Mouse (Mus musculus): ENCODE measurements around the gene Cryba4. TPM values are rescaled to one million over a fixed set of nuclear protein-coding genes. Genes with fewer than 3 reads are reported as not detected.

The Cryba4 gene
- polyA plus RNA-seq, 1 experiment from 2014 or later, result 1.6 TPM

DNA sequence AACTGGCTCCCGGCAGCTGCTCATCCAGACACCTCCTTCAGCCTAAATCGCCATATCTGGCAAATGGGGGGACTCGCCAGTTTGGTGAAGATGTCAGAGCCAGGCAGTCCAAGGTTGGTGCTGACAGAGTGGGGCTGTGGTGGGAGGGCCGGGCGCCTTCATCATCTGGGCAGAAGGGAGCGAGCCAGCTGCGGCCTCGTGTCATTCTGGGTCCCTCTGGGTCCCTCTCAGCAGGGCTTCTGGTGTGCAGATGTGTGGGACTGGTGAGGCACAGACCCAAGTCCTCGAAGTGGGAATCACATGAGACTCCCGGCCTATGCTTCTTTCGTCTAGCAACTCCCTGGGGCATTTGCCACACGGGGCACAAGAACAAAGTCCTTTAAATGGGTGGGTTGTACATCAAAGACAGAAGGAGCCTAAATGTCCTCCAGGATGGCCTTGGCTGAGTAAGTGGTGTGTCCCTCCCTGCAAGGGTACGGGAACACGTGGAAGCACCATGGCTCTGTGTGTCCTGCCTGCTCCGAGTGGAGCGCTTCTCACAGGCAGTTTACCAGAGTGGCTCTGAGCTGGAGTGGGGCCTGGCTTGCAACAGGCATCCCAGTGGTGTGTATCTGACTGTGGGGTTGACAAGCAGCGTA lies 40.1 kb upstream of the Cryba4 start:
- Histone ChIP-seq H3K9me3 (no peaks in the 10 kb centered on the region), H3K4me2 (no peak overlapping the region), H3K27ac (no peak overlapping the region), H3K27me3 (no peaks in the 10 kb centered on the region), H3K36me3 (no peaks in the 10 kb centered on the region), H3K4me1 (peaks cover 64% of the 10 kb centered on the region), H3K4me3 (no peak overlapping the region), H3K9ac (no peak overlapping the region)
- WGBS, result 74% methylated on average over 16 of the region's 17 CpGs
- no peak for ATAC-seq (ENCODE audit: insufficient number of reproducible peaks, low FRiP score, low TSS enrichment, low read depth)

- H3K27ac ChIP-seq, result no peak overlapping the region
- peaks cover 65% of the 10 kb centered on the region for H3K4me1 ChIP-seq
- H3K36me3 ChIP-seq, result no peaks in the 10 kb centered on the region
- H3K9me3 ChIP-seq, result no peaks in the 10 kb centered on the region
- WGBS, result 85% methylated on average over 5 of the region's 5 CpGs
- H3K4me3 ChIP-seq, result no peak overlapping the region
- ATAC-seq (ENCODE audit: insufficient number of reproducible peaks, low FRiP score, low TSS enrichment, low read depth), result no peak
- H3K27me3 ChIP-seq, result no peaks in the 10 kb centered on the region
- no peak overlapping the region for H3K9ac ChIP-seq
- no peak overlapping the region for H3K4me2 ChIP-seq
These were observed 39.5 kb upstream of the Cryba4 start for GRCm38 (mm10) chr5:112291866-112292265.

DNA sequence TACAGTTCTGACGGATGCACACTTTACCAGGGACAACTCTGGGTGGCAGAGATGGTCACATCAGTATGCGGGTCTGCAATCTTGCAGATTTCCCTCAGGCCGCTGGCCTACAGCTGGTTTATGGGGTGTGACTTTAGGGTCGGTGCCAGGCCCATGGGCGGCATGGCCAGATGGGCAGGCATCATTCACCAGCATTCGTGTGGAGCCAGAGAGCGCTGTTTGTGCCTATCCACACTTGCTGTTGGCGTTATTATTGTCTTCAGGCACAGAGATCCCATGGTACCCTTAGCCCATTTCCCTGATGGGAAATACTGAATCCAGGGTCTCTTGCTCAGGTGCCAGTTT lies 38.2 kb upstream of the Cryba4 start:
- H3K27me3 ChIP-seq, result no peaks in the 10 kb centered on the region
- no peak overlapping the region for H3K4me3 ChIP-seq
- ATAC-seq (ENCODE audit: insufficient number of reproducible peaks, low FRiP score, low TSS enrichment, low read depth), result no peak
- WGBS, result 67% methylated on average over 8 of the region's 8 CpGs
- peaks cover 70% of the 10 kb centered on the region for H3K4me1 ChIP-seq
- no peaks in the 10 kb centered on the region for H3K9me3 ChIP-seq
- H3K27ac ChIP-seq, result no peak overlapping the region
- no peaks in the 10 kb centered on the region for H3K36me3 ChIP-seq
- H3K4me2 ChIP-seq, result 0 out of 2 replicates have a peak overlapping the region, but pooled peaks have one; percentile 6
- no peak overlapping the region for H3K9ac ChIP-seq

DNA sequence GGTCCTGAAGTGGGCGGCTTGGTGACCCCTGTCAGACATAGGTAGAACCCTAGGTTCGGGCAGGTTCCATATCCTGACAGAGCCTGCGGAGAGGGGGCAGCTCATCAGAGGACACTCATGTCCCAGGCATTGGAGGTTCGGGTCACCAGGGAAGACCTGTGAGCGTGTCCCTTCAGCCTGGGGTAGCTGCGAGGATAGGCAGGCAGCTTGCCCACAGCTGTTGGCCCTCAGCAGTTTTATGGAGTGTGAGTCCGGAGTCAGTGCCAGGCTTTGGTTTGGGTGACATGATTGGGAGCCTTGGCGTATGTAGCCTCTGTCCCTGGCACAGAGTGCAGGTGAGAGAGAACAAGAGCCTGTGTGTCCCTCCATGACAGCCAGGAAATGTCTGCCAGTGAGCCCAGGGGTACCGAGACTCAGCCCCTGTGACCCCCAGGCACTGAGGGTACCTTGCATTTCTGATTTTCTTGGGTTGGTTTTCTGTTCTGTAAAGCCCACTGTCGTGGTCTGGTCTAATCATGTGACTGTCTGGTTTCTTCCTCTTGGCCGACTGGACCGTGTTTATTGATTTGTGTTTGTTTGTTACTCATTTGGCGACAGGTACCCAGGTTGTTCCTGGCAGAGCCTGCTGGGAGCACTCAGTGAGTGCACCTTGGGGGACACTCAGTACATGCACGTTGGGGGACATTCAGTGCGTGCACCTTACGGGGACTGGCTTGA lies 37.7 kb upstream of the Cryba4 start:
- Histone ChIP-seq H3K36me3 (no peaks in the 10 kb centered on the region), H3K9me3 (no peaks in the 10 kb centered on the region), H3K27me3 (no peaks in the 10 kb centered on the region), H3K4me2 (0 out of 2 replicates have a peak overlapping the region, but pooled peaks have one; percentile 12), H3K9ac (no peak overlapping the region), H3K4me3 (no peak overlapping the region), H3K4me1 (peaks cover 68% of the 10 kb centered on the region), H3K27ac (no peak overlapping the region)
- ATAC-seq (ENCODE audit: insufficient number of reproducible peaks, low FRiP score, low TSS enrichment, low read depth), result no peak
- 71% methylated on average over 16 of the region's 16 CpGs for WGBS

DNA sequence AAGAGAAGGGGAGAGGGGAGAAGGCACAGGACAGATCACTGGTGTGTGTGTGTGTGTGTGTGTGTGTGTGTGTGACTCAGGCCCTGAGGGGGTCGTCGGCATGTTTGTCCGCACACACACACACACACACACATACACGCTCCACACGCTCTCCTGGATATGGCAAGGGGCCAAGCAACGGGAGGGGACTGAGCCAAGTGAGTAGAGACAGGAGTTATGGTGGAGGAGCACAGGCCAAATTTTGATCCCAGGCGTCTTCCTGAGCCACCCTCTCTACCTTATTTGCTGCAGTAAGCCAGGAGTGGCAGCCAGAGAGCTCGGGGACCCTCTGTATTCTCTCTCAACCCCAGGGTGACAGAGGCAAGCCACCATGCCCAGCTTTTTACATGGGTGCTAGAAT lies 36.9 kb upstream of the Cryba4 start:
- Histone ChIP-seq H3K9ac (no peak overlapping the region), H3K27me3 (no peaks in the 10 kb centered on the region), H3K4me2 (0 out of 2 replicates have a peak overlapping the region, but pooled peaks have one; percentile 12), H3K4me3 (no peak overlapping the region), H3K36me3 (no peaks in the 10 kb centered on the region), H3K4me1 (peaks cover 64% of the 10 kb centered on the region), H3K27ac (no peak overlapping the region), H3K9me3 (no peaks in the 10 kb centered on the region)
- ATAC-seq (ENCODE audit: insufficient number of reproducible peaks, low FRiP score, low TSS enrichment, low read depth), result no peak
- 37% methylated on average over 8 of the region's 8 CpGs for WGBS

DNA sequence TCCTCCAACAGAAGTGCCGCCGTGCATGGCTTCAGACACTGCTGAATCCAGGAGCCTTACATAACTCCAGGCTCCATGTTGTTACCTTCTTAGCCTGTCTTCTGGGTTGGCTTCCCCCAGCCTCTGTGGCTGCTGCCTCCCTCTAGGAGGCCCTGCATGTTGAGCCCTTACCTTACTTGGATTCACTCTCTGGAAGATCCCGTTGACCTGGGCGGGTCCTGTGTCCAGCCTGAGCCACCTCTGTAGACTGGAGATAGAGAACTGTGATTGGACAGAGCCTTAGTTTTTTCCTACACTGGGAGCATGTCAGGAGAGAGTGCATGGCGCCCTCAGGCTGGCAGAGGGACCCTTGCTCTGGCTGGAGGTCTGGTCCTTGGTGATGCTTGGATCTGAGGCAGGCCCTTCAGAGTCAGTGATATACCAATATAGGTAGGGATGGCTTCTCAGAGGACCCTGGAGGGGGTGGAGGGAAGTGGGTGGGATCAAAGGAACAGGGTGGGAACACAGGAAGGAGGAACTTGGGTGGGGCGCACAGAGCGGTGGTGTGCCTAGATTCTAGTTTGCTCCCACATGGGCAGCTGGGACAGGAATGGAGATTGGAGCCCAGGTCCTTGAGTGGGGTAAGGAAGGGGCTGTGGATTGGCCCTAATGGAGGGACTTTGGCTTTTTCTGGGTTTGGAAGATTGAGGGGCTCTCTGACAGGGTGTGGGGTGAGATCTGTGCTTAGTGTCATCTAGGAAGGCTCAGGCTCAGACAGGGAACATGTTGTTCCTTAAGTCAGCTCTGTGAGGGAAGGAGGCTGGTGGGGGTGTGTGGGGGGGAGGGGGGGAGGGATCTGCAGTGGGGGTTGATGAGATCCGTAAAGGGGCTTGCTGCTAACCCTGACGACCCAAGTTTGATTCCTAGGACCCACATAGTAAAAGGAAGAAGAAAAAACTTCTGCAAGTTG lies 36.1 kb upstream of the Cryba4 start:
- H3K9ac ChIP-seq, result no peak overlapping the region
- H3K36me3 ChIP-seq, result no peaks in the 10 kb centered on the region
- ATAC-seq (ENCODE audit: insufficient number of reproducible peaks, low FRiP score, low TSS enrichment, low read depth), result no peak
- H3K27ac ChIP-seq, result no peak overlapping the region
- no peaks in the 10 kb centered on the region for H3K27me3 ChIP-seq
- WGBS, result 77% methylated on average over 9 of the region's 9 CpGs
- no peaks in the 10 kb centered on the region for H3K9me3 ChIP-seq
- peaks cover 69% of the 10 kb centered on the region for H3K4me1 ChIP-seq
- no peak overlapping the region for H3K4me2 ChIP-seq
- no peak overlapping the region for H3K4me3 ChIP-seq

GRCm38 (mm10) chr5:112287652-112288051 lies 35.3 kb upstream of the Cryba4 start:
- WGBS, result 89% methylated on average over 2 of the region's 2 CpGs
- ATAC-seq (ENCODE audit: insufficient number of reproducible peaks, low FRiP score, low TSS enrichment, low read depth), result no peak
- no peaks in the 10 kb centered on the region for H3K9me3 ChIP-seq
- H3K36me3 ChIP-seq, result no peaks in the 10 kb centered on the region
- no peak overlapping the region for H3K4me2 ChIP-seq
- H3K27me3 ChIP-seq, result no peaks in the 10 kb centered on the region
- no peak overlapping the region for H3K9ac ChIP-seq
- H3K27ac ChIP-seq, result no peak overlapping the region
- H3K4me1 ChIP-seq, result peaks cover 73% of the 10 kb centered on the region
- no peak overlapping the region for H3K4me3 ChIP-seq

DNA sequence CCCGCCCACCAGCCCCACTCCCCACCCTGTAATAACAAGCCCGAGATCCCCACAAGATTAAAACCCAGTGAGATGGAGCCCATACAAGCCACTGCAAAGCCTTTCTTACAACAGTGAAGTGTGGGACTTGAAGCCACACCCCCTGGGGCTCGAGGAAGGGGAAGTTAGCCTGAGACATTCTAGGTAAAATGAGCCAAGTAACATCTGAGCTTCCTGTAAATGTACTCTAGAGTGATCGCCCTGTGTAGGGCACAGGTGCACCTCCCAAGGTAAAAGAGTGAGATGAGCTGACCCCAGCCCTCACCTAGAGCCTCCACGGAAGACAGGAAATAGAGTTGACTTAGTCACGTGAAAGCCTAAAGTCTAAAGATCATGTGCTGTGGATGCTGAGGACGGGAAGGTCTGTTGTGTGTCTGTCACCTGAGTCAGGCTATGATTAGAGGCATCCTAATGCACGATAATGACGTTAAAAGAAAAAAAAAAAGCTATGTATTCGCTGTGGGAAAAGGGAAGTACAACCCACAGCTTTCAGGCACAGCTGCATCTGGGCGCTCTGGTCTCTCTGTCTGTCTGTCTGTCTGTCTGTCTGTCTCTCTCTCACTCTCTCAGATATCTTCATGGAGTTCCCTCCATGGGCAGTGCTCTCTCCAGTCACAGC lies 34.8 kb upstream of the Cryba4 start:
- Histone ChIP-seq H3K4me1 (peaks cover 77% of the 10 kb centered on the region), H3K9me3 (no peaks in the 10 kb centered on the region), H3K9ac (no peak overlapping the region), H3K27me3 (no peaks in the 10 kb centered on the region), H3K4me3 (no peak overlapping the region), H3K36me3 (no peaks in the 10 kb centered on the region), H3K27ac (no peak overlapping the region), H3K4me2 (no peak overlapping the region)
- no peak for ATAC-seq (ENCODE audit: insufficient number of reproducible peaks, low FRiP score, low TSS enrichment, low read depth)
- 74% methylated on average over 11 of the region's 11 CpGs for WGBS

DNA sequence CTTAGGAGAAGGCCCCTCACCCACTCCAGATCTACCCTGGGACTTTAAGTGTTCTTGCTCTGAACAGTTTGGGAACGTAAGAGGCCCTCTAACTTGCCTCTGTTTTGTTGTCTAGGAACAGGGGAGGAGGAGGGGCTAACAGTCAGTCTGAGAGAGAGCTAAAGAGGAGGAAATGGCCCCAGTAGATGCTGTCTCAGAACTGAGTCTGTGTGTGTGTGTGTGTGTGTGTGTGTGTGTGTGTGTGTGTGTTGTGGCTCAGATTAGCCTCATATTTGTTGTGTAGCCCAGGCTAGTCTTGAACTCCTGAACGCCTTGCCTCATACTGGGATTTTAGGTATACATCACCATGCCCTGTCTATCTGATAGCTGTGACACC lies 34.3 kb upstream of the Cryba4 start:
- H3K4me1 ChIP-seq, result peaks cover 77% of the 10 kb centered on the region
- 62% methylated on average over 2 of the region's 2 CpGs for WGBS

DNA sequence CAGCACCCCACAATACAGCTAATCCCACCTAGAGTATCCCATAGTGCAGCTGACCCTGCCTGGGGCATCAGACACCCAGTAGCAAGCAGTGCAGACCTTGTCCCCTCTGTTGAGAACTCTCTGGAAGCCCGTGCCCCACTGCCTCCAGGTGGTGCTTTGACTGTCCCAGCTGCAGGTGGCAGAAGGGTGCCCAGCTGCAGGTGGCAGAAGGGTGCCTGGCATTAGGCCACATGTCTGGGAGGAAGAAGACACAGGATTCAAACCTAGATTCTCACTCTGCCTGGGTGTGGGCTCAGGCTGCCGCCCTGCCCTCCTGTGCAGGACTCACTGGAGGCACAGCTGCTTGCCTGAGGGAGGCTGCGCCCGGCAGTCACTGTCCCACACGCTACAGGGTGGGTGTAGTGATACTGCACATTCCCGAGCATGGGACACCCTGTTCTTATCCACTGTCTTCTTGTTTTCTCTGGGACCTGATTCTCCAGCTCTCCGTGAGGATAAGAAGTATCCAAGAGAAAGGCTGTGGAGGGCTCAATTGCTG lies 33.3 kb upstream of the Cryba4 start:
- ATAC-seq (ENCODE audit: insufficient number of reproducible peaks, low FRiP score, low TSS enrichment, low read depth), result no peak
- no peaks in the 10 kb centered on the region for H3K9me3 ChIP-seq

More for the DNA sequence above, 34.3 kb upstream of the Cryba4 start:
- H3K27me3 ChIP-seq, result no peaks in the 10 kb centered on the region
- H3K4me2 ChIP-seq, result no peak overlapping the region
- no peak for ATAC-seq (ENCODE audit: insufficient number of reproducible peaks, low FRiP score, low TSS enrichment, low read depth)
- no peaks in the 10 kb centered on the region for H3K36me3 ChIP-seq
- no peak overlapping the region for H3K4me3 ChIP-seq
- H3K9ac ChIP-seq, result no peak overlapping the region
- no peak overlapping the region for H3K27ac ChIP-seq
- no peaks in the 10 kb centered on the region for H3K9me3 ChIP-seq

DNA sequence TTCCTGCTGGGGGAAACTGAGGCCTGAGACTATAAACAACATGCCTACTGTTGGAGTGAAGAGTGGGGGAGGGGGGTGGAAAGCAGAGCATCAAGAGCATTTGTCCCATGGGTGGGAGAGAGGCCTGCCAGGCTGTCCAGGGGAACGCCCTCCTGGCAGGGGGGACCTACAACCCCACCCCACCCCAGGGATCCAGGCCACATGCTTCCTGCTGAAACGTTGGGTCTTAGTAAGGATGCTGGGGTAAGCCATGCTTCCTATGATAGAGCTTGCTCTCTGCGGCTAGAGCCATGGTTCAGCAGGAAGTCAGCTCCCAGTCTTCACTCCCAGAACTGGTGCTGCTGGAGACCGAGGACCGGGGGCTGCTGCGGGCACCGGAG lies 31.9 kb upstream of the Cryba4 start:
- no peaks in the 10 kb centered on the region for H3K36me3 ChIP-seq
- no peaks in the 10 kb centered on the region for H3K9me3 ChIP-seq
- H3K9ac ChIP-seq, result no peak overlapping the region
- no peak overlapping the region for H3K4me2 ChIP-seq
- H3K4me3 ChIP-seq, result no peak overlapping the region
- H3K27me3 ChIP-seq, result no peaks in the 10 kb centered on the region
- H3K4me1 ChIP-seq, result peaks cover 78% of the 10 kb centered on the region
- 78% methylated on average over 7 of the region's 7 CpGs for WGBS
- ATAC-seq (ENCODE audit: insufficient number of reproducible peaks, low FRiP score, low TSS enrichment, low read depth), result no peak
- no peak overlapping the region for H3K27ac ChIP-seq

More for the DNA sequence above, 33.3 kb upstream of the Cryba4 start:
- Histone ChIP-seq H3K27me3 (no peaks in the 10 kb centered on the region), H3K4me2 (no peak overlapping the region), H3K4me3 (no peak overlapping the region), H3K9ac (no peak overlapping the region), H3K36me3 (no peaks in the 10 kb centered on the region), H3K27ac (no peak overlapping the region), H3K4me1 (peaks cover 78% of the 10 kb centered on the region)
- WGBS, result 78% methylated on average over 7 of the region's 7 CpGs
